Mouse (Mus musculus) mature B cell (primary cell): ENCODE measurements around the gene Gm11937.

ENCODE experiments used
- in situ Hi-C: fragments of 300-500 bp; cut with MboI; formaldehyde crosslinking; loops from 2 replicates; pipeline ENCODE4 v1.14.3; 2019

The Gm11937 gene

GRCm38 (mm10) chr11:99581564-99581963, 28.4 kb downstream of the Gm11937 start:
- in situ Hi-C loops, result no loop called here

- in situ Hi-C loops, result no loop called here
These were observed 28.9 kb downstream of the Gm11937 start for GRCm38 (mm10) chr11:99581051-99581450.

GRCm38 (mm10) chr11:99580636-99581035, 29.4 kb downstream of the Gm11937 start, which contains the start of gene Krtap1-5:
Gene Krtap1-5, minus strand, starts transcription at chr11:99581016.
- in situ Hi-C loops, result no loop called here

GRCm38 (mm10) chr11:99574106-99574505, 35.9 kb downstream of the Gm11937 start:
- in situ Hi-C loops, result no loop called here

GRCm38 (mm10) chr11:99573164-99573563, 36.8 kb downstream of the Gm11937 start:
- in situ Hi-C loops, result no loop called here

GRCm38 (mm10) chr11:99566530-99566929, 43.5 kb downstream of the Gm11937 start, which contains the start of gene Krtap3-1:
Gene Krtap3-1, minus strand, starts transcription at chr11:99566630.
- in situ Hi-C loops, result no loop called here

GRCm38 (mm10) chr11:99562580-99562979, 47.4 kb downstream of the Gm11937 start:
- in situ Hi-C loops, result no loop called here
